Mouse (Mus musculus) kidney, adult 11 months (tissue): ENCODE measurements at regions not wholly inside any gene's neighbourhood (a gene's known extent, or its start where the extent isn't known, plus 50 kb on each side); places are given as distances from the start of the nearest gene placed in this dataset.
A peak's percentile ranks its signal among the peaks of the same experiment; 100 is the strongest.

ENCODE experiments used
- DNase-seq: peaks from one replicate; pipeline ENCODE4 v3.0.0; 2022

DNA sequence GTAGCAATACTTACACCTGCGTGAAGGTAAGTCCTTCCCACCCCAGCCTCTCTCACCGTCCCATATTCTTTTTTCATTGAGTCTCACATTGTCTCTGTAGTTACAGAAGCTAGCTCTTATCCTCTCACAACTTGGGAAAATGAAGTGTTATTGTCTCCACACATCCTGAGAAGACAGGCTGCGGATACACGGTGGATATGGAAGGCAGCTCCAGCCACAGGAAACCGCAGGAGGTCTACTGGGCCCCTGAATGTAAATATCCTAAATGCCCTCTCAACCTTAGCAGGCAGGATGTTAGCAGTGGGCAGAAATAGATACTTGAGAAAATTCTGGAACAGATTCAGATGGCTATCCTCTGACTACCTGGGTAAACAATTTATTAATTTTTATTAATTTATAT, 73.8 kb upstream of the Zfp703 start:
- DNase-seq = no peak

DNA sequence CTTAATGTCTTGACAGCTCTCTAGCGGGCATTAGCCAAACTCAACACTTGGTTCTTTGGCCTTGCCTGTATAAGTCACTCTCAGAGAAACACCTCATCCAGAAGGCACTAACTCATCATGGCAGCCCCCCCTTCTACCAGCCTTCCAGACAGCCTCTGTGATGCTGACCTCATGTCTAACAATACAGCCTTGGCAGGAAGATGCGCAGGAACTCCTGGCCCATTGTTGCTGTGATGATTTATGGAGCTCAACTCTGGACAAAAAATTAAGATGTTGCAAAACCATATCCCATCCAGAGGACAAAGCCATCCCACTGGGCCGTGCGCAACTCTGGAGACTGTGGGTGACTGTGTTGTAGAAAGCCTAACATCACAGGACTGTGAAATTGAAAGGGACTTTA, 70.9 kb upstream of the Zfp703 start:
- peak; percentile 49 for DNase-seq

DNA sequence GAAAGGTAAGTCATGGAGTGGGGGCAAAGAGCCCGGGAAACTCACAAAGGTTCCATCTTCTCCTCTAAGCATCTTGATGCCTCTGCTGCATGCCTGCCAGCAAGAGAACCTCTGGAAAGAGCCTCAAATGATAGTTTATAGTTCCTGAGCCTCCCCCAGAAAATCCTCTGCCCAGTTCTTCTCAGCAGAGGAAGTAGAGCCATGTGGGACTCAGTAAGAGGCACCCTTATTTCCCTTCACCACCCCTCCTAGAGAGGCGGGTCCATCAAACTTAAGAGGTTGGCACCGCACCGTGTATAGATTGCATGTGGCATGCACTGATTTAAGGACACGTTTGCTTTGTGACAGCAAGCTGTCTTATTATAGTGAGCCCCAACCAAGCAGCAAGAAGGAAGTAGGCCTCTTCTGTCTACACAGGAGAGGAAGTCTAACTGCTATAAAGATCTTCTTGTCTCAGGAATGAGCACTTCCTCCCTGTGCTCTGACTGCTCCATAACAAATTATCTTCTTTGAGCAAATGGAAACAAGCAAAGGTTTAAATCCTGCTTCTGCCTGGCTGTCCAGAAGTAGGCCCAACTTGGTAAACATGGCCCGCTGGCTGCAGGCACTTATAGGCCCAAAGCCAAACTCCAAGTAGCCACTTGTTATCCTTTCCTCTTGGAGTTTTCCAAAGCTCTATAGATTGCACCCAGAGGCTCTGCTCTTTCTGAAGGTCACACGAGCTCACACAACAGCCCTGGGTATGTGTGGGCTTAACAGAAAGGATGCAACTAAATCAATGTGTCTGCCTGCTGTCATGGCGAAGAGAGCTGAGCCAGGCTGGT, 69.6 kb upstream of the Zfp703 start:
- DNase-seq = no peak

DNA sequence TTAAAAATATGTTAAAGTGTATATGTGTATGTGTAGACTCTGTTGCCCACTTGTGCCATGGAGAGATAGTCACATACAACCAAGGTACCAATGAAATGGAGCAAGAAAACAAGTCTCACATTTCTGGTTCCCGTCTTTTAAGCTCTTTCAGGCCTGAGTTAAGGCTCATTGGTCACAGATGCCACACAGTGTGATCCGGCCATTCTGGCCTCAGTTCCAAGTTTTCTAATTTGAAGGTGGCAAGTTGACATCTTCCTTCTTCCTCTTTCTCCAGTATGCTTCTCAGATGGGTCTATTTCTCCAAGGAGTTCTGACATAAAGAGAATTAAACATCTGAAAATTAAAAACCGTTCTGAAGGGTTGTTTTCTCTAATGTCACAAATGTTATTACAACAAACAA, 66.9 kb upstream of the Zfp703 start:
- no peak for DNase-seq

DNA sequence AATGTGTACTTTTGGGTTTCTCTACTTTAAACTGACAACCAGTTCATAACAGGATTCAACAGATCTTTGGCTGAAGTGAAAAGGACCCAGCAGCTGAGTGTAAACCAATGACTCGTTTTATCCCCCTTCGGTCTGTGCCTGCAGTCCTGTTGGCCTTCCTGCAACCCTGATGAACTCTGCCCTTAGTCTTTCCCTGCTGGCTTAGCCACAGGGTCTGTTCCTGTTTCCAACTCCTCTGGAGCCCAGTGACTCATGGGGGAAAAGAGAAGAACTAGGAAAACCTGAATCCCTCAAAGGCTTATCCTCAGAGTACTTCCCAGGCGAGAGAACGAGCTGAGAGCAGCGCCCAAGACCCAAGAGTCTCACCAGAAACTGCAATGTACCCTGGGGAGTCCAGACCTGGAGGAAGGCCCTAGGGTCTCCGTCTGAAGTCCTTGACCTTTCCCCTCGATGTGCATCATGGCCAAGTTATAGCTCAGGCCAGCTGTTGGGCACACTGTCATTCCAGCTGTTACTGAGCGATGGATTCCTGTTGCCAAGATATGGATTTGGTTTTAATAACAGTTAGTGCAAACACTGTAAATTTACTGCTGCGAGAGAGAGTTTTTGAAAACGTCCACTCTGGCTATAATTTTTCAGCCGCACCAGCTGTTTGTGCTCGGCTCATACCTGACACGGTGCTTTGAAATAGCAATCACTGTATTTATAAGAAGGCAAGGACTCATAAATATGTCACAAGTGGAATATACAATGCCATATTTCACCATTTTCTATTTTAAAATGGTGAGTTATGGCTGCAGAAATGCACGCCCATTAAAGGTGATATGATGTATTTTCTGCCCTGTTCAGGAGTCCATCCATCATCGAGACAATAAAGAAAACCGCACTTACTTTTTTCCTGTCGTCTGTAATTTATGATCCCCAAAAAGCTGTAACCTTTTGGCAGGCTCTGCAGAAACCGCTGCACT, 63.3 kb upstream of the Zfp703 start:
- DNase-seq = no peak

DNA sequence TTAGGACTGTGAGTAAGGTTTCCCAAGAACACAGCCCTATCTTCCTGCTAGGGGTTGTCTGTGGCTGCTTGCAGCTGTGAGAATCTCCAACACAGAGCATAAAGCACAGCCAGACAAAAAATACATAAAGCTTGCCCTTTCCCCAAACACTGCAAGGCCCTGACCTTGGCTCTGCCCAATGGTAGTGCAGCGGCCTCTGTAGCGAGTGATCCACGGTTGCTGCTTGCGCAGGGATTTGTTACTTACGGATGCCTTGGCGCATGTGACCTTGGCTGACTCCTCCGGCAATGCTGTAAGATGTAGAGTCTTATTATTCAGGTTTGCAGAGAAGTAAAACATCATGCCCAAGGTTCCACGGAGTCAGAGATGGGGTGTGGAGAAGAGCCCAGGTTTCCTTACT, 61.4 kb upstream of the Zfp703 start:
- no peak for DNase-seq

DNA sequence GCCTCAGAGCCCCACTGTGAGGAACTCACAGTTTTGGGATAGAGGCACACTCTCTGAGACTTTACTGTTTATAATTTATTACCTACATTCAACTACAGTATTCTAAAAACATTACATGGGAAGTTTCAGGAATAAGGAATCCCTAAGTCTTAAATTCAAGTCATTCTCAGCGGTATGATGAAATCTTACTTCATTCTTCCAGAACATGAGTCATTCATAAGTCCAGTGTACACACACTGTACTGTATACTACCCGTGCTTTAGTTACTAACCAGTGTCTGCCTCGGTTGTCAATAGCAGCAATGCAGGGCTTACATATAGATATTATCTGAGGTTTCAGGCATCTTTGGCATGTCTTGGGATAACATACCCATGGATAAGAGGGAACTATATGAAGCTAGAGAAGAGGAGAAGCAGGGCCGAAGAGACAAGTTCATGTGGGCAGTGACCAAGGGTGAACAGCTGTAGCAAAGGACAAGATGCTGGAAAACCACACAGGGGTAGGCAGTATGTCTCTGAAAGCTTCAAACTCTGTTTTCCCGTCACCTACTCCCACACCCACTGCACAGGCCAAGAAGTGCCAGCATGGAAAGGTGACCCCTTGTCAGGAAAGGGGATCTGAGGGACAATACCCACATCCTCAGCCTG, 55.5 kb upstream of the Zfp703 start:
- no peak for DNase-seq

DNA sequence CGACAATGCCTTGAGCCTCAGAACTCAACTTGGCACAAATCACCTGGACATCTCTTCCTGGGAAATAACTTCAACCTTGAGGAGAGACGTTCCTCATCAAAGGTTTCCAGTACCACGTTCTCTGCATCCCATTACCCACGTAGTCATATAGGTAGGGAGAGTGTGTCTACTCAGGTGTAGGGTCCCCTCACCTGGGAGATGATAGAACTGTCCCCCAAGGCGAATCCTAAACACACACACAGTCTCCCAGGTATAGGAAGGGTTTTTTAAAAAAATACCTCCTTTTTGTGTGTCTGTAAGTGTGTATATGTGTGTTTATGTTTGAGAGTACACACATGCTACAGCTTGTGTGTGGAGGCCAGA, 55.0 kb upstream of the Zfp703 start:
- no peak for DNase-seq

DNA sequence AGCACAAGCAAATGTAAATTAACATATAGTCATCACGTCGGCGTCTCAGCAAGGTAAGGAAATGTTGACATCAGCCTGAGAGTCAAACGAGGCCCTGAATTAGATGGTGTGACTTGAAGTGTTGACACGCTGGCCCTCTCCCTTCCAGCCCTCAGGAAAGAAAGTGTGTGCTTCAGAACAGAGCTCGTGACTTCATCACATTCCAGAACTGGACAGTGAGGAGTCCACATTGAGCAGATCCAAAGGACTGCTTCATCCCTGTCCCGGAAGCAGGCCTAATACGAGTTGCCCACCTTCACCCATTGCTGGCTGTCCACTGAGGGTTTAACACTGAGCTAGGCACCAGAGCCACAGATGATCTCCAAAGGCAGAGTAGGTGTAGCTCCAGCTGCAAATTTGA, 54.0 kb upstream of the Zfp703 start:
- no peak for DNase-seq
